Mouse (Mus musculus) hindbrain, embryonic 14.5 days (tissue): Measurements from ENCODE around the gene Ddx6. TPM values are rescaled to one million over a fixed set of nuclear protein-coding genes. Genes with fewer than 3 reads are reported as not detected.

ENCODE experiments used
- ATAC-seq: fragments of 200-750 bp; cut with Nextera tagmentation; 2 replicates; pipeline ENCODE4 v1.8.0; 2017; ENCODE audit warnings: moderate number of reproducible peaks, mild to moderate bottlenecking, moderate TSS enrichment, moderate library complexity; ENCODE audit not compliant: low FRiP score
- DNase-seq: peaks from one replicate; pipeline ENCODE4 v3.0.0-alpha.2; 2015; ENCODE audit warnings: low spot score
- H3K27ac ChIP-seq: fragments of 300-500 bp; sonication (generic); 2 replicates; pipeline ENCODE4 v1.5.1; 2014; ENCODE audit warnings: mild to moderate bottlenecking, moderate library complexity
- H3K27me3 ChIP-seq: fragments of 300-500 bp; sonication (generic); 2 replicates; pipeline ENCODE4 v1.6.1; 2014; ENCODE audit warnings: mild to moderate bottlenecking, low read length, mixed read lengths; ENCODE audit not compliant: control insufficient read depth, insufficient read depth
- H3K36me3 ChIP-seq: fragments of 300-500 bp; sonication (generic); replicated peaks from 2 replicates; pipeline ENCODE4 v1.6.1; 2014; ENCODE audit not compliant: control insufficient read depth, insufficient read depth
- H3K4me1 ChIP-seq: fragments of 300-500 bp; sonication (generic); replicated peaks from 2 replicates; pipeline ENCODE4 v1.6.1; 2014; ENCODE audit warnings: antibody characterized with exemption, low read length, mixed read lengths; ENCODE audit not compliant: control insufficient read depth, insufficient read depth
- H3K4me2 ChIP-seq: fragments of 300-500 bp; sonication (generic); replicated peaks from 2 replicates; pipeline ENCODE4 v1.6.1; 2014; ENCODE audit warnings: mild to moderate bottlenecking, moderate library complexity
- H3K4me3 ChIP-seq: fragments of 300-500 bp; sonication (generic); replicated peaks from 2 replicates; pipeline ENCODE4 v1.5.1; 2014; ENCODE audit warnings: mild to moderate bottlenecking, low read length
- H3K9ac ChIP-seq: fragments of 300-500 bp; sonication (generic); 2 replicates; pipeline ENCODE4 v1.6.1; 2014
- H3K9me3 ChIP-seq: fragments of 300-500 bp; sonication (generic); 2 replicates; pipeline ENCODE4 v1.6.1; 2016; ENCODE audit warnings: low read length; ENCODE audit not compliant: control insufficient read depth
- WGBS: fragments of 180-500 bp; shearing (Covaris S2); extraction: QIAGEN DNeasy Blood & Tissue Kit; methylation state at CpG from one replicate; pipeline ENCODE4 v1.1.7; 2014; 5-methylcytosine and 5-hydroxymethylcytosine counted together
- polyA plus RNA-seq: library from polyadenylated mRNA; unstranded; fragments of >200 nt; fragmentation: Nextera tagmentation; extraction: Ambion mirVana; gene quantifications from 2 replicates; pipeline ENCODE4 v1.2.1, GENCODE M21; 2014

Gene Ddx6
- polyA plus RNA-seq, 1 experiment from 2014 or later, result 21.2 TPM

DNA sequence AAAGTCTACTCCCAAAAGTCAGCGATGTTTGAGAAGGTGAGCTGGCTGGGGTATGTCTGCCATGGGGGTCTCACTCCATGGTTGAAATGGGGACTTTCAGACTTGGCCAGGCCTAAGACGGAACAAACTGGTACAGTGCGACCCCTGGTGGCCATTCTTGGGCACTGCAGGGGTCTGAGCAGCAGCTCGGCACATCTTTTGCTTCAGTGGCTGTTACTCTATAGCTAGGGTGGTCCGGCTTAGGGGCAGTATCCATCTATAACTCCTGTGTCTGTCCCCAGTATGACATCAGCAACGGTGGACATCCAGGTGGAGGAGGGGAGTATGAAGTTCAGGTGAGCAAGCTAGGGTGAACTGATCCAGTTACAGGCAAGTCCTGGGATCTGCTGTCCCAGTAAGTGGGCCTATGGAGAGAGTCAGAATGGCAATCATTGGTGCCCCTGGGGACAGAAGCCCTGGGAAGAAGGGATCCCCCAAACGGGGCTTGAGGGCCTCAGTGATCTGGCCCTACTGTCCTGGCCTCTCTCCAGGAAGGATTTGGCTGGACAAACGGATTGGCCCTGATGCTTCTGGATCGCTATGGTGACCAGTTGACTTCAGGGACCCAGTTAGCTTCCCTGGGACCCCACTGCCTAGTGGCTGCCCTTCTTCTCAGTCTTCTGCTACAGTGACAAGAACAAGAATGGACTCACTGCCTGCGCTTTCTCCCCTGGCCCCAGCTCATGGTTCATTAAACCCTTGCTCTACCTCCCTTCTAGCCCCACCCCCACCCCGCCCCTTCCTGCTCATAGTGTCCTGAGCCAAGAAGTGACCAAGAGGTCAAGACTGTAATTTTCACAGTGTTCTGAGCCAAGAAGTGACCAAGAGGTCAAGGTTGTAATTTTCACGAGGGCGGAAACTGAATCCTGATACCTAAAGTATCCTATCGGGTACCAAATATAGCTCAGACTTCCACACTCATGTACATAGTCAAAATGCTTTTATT is 80.9 kb downstream of the Ddx6 start:
- H3K4me3 ChIP-seq, result no peak overlapping the region

GRCm38 (mm10) chr9:44686638-44687037 is 81.9 kb downstream of the Ddx6 start:
- no peak overlapping the region for H3K9ac ChIP-seq
- H3K36me3 ChIP-seq, result peaks cover 50% of the 10 kb centered on the region
- DNase-seq (peak; percentile 77), ATAC-seq (peak; percentile 71)
- WGBS, result 15% methylated on average over 5 of the region's 5 CpGs
- no peak overlapping the region for H3K4me3 ChIP-seq
- H3K27me3 ChIP-seq, result no peaks in the 10 kb centered on the region
- H3K27ac ChIP-seq, result peak overlapping the region; percentile 34
- H3K9me3 ChIP-seq, result no peaks in the 10 kb centered on the region
- H3K4me1 ChIP-seq, result peaks cover 21% of the 10 kb centered on the region; the same call in 1 of the 2 replicates
- no peak overlapping the region for H3K4me2 ChIP-seq

More for the DNA sequence above, 80.9 kb downstream of the Ddx6 start:
- H3K27me3 ChIP-seq, result no peaks in the 10 kb centered on the region
- peaks cover 40% of the 10 kb centered on the region for H3K36me3 ChIP-seq
- DNase-seq (peak; percentile 91), ATAC-seq (peak; percentile 46)
- 29% methylated on average over 14 of the region's 14 CpGs for WGBS
- no peak overlapping the region for H3K4me2 ChIP-seq
- H3K27ac ChIP-seq, result peak overlapping the region; percentile 34; the same call in 1 of the 2 replicates
- H3K9me3 ChIP-seq, result no peaks in the 10 kb centered on the region
- peaks cover 21% of the 10 kb centered on the region; the same call in 1 of the 2 replicates for H3K4me1 ChIP-seq
- no peak overlapping the region for H3K9ac ChIP-seq

GRCm38 (mm10) chr9:44688013-44688412 is 83.3 kb downstream of the Ddx6 start:
- Histone ChIP-seq H3K4me1 (peaks cover 21% of the 10 kb centered on the region; the same call in 1 of the 2 replicates), H3K27ac (no peak overlapping the region), H3K36me3 (peaks cover 62% of the 10 kb centered on the region), H3K4me2 (no peak overlapping the region), H3K9me3 (no peaks in the 10 kb centered on the region), H3K27me3 (no peaks in the 10 kb centered on the region), H3K4me3 (no peak overlapping the region), H3K9ac (no peak overlapping the region)
- 55% methylated on average over 9 of the region's 9 CpGs for WGBS
- DNase-seq (no peak), ATAC-seq (no peak)

Other genes with a start within 250 kb of the Ddx6 start
- 34.8 and 42.4 TPM in 2 replicates for gene Vps11, start 243.2 kb upstream of the Ddx6 start, polyA plus RNA-seq
- gene Hyou1, start 225.4 kb upstream of the Ddx6 start, polyA plus RNA-seq, result 25.0 and 27.8 TPM in 2 replicates
- gene Slc37a4, start 208.0 kb upstream of the Ddx6 start, polyA plus RNA-seq, result 65.2 and 65.8 TPM in 2 replicates
- 1,177 and 1,438 TPM in 2 replicates for gene Rps25, start 197.8 kb upstream of the Ddx6 start, polyA plus RNA-seq
- 289 and 299 TPM in 2 replicates for gene Trappc4, start 197.3 kb upstream of the Ddx6 start, polyA plus RNA-seq
- gene Ccdc84, start 186.3 kb upstream of the Ddx6 start, polyA plus RNA-seq, result 23.3 and 28.2 TPM in 2 replicates
- not detected in 2 replicates for gene Foxr1, start 163.8 kb upstream of the Ddx6 start, polyA plus RNA-seq
- gene Upk2, start 149.9 kb upstream of the Ddx6 start, polyA plus RNA-seq, result not detected in 2 replicates
- 11.6 and 13.5 TPM in 2 replicates for gene Bcl9l, start 122.1 kb upstream of the Ddx6 start, polyA plus RNA-seq
- not detected in 2 replicates for gene Cxcr5, start 43.0 kb upstream of the Ddx6 start, polyA plus RNA-seq
- gene Treh, start 68.3 kb downstream of the Ddx6 start, polyA plus RNA-seq, result not detected in 2 replicates
- 41.9 and 46.4 TPM in 2 replicates for gene Phldb1, start 130.3 kb downstream of the Ddx6 start, polyA plus RNA-seq
- gene Arcn1, start 163.0 kb downstream of the Ddx6 start, polyA plus RNA-seq, result 148 and 169 TPM in 2 replicates
- gene Ift46, start 163.0 kb downstream of the Ddx6 start, polyA plus RNA-seq, result 141 and 158 TPM in 2 replicates
- gene Tmem25, start 194.4 kb downstream of the Ddx6 start, polyA plus RNA-seq, result 14.2 and 14.3 TPM in 2 replicates
- gene Ttc36, start 198.2 kb downstream of the Ddx6 start, polyA plus RNA-seq, result not detected in 2 replicates